In genomic region chr17:15354006-15354405, GRCm38 (mm10) we compare ENCODE assay signal across 22 mouse cellular contexts. TPM values are rescaled to one million over a fixed set of nuclear protein-coding genes. Genes with fewer than 3 reads are reported as not detected.
DNase-seq lines count a peak whose midpoint lies in the region; ATAC-seq lines count a peak whose summit lies in the region.
"Had no signal": no experiment of that assay in that cellular context is flagged by ENCODE, and none has a peak within 500 bp of the region (broad histone marks: within the 10 kb centered on the region; RNA-seq: fewer than 3 reads in every experiment).

No protein-coding gene starts in this region.

- H3K4me1 ChIP-seq in forebrain, embryonic 11.5 days (replicated peaks; ENCODE audit: control insufficient read depth, insufficient read depth, low read length) = no peaks in the 10 kb centered on the region
- no peaks in the 10 kb centered on the region for H3K4me1 ChIP-seq in forebrain, embryonic 16.5 days (replicated peaks; ENCODE audit: control insufficient read depth, insufficient read depth, low read length)
- H3K4me1 ChIP-seq: embryonic facial prominence, embryonic 10.5 days; embryonic facial prominence, embryonic 12.5 days; forebrain, embryonic 12.5 days had no signal

- H3K9ac ChIP-seq in forebrain, embryonic 11.5 days (ENCODE audit: low read length) = no peak overlapping the region
- no peak overlapping the region for H3K9ac ChIP-seq in forebrain, embryonic 16.5 days (replicated peaks; ENCODE audit: low read depth, low read length)
- H3K9ac ChIP-seq: embryonic facial prominence, embryonic 12.5 days; forebrain, embryonic 12.5 days; forebrain, postnatal 0 days had no signal

- H3K27ac ChIP-seq in forebrain, embryonic 11.5 days (ENCODE audit: low read depth, low read length) = no peak overlapping the region
- no peak overlapping the region for H3K27ac ChIP-seq in forebrain, embryonic 16.5 days (ENCODE audit: low read length)
- H3K27ac ChIP-seq: embryonic facial prominence, embryonic 10.5 days; embryonic facial prominence, embryonic 12.5 days; forebrain, embryonic 12.5 days had no signal

- H3K27me3 ChIP-seq in forebrain, embryonic 11.5 days (ENCODE audit: control insufficient read depth, insufficient read depth, low read length) = no peaks in the 10 kb centered on the region
- no peaks in the 10 kb centered on the region for H3K27me3 ChIP-seq in forebrain, embryonic 16.5 days (replicated peaks; ENCODE audit: control insufficient read depth, insufficient read depth, low read length)
- H3K27me3 ChIP-seq: embryonic facial prominence, embryonic 12.5 days; forebrain, embryonic 12.5 days; Patski had no signal

- no peak overlapping the region for H3K4me3 ChIP-seq in forebrain, embryonic 11.5 days (ENCODE audit: low read depth, low read length)
- H3K4me3 ChIP-seq in forebrain, embryonic 16.5 days (replicated peaks; ENCODE audit: low read length) = no peak overlapping the region
- H3K4me3 ChIP-seq: embryonic facial prominence, embryonic 10.5 days; embryonic facial prominence, embryonic 12.5 days; forebrain, embryonic 12.5 days had no signal

- DNase-seq in forebrain, embryonic 11.5 days (ENCODE audit: low spot score) = peak; percentile 17
- peak; percentile 43 for DNase-seq in heart, adult 11 months
- DNase-seq in heart, postnatal 14 days = no peak
- peak; percentile 62 for DNase-seq in brain, adult 2 months (ENCODE audit: low read depth, low spot score)
- DNase-seq: adrenal gland, adult 8-10 months; adrenal gland, postnatal 14 days; adrenal gland, postnatal 36 days; cerebellum, adult 11 months; cerebellum, adult 18-20 months; cerebellum, adult 8-10 months; cerebellum, adult 9-11 months; cerebellum, postnatal 14 days; forebrain, postnatal 0 days had no signal

- H3K4me2 ChIP-seq in forebrain, embryonic 11.5 days (ENCODE audit: low read depth, low read length, severe bottlenecking) = no peak overlapping the region
- H3K4me2 ChIP-seq in forebrain, embryonic 16.5 days (ENCODE audit: low read length) = no peak overlapping the region
- H3K4me2 ChIP-seq: embryonic facial prominence, embryonic 12.5 days; forebrain, embryonic 12.5 days had no signal

- H3K9me3 ChIP-seq in forebrain, embryonic 11.5 days (ENCODE audit: control insufficient read depth, low read length) = no peaks in the 10 kb centered on the region
- H3K9me3 ChIP-seq in forebrain, embryonic 16.5 days (ENCODE audit: control insufficient read depth, low read length) = no peaks in the 10 kb centered on the region
- H3K9me3 ChIP-seq: embryonic facial prominence, embryonic 10.5 days; embryonic facial prominence, embryonic 12.5 days; forebrain, embryonic 12.5 days; G1E had no signal

- ATAC-seq in forebrain, embryonic 11.5 days (replicated peaks; ENCODE audit: low FRiP score) = no peak
- ATAC-seq in forebrain, embryonic 16.5 days = no peak
- ATAC-seq: activated CD4-positive, CD25-positive, alpha-beta regulatory T cell, adult 4 months; CD4-positive, CD25-positive, alpha-beta regulatory T cell, adult 4 months; forebrain, embryonic 14.5 days; forebrain, postnatal 0 days had no signal

- intact Hi-C loops in heart, postnatal 14 days (cut with DNase I) = no loop called here

- 80% methylated on average over 2 of the region's 2 CpGs for WGBS in forebrain, embryonic 11.5 days
- 89% methylated on average over 2 of the region's 2 CpGs for WGBS in forebrain, embryonic 16.5 days

- no peaks in the 10 kb centered on the region for H3K36me3 ChIP-seq in forebrain, embryonic 11.5 days (ENCODE audit: control insufficient read depth, insufficient read depth, low read length)
- H3K36me3 ChIP-seq in forebrain, embryonic 16.5 days (ENCODE audit: control insufficient read depth, insufficient read depth) = no peaks in the 10 kb centered on the region
- H3K36me3 ChIP-seq: embryonic facial prominence, embryonic 10.5 days; embryonic facial prominence, embryonic 12.5 days; forebrain, embryonic 12.5 days; G1E had no signal

RNA-seq across cellular contexts. Expression of gene Dll1, which starts 22.7 kb away (rescaled TPM):
- polyA plus RNA-seq in forebrain, embryonic 11.5 days (2014; fragmentation: Nextera tagmentation; extraction: Ambion mirVana) = 84.7 and 97.4 TPM in 2 replicates
- 28.9 and 30.7 TPM in 2 replicates for polyA plus RNA-seq in forebrain, embryonic 16.5 days (2015; fragmentation: Nextera tagmentation; extraction: Ambion mirVana)
- total RNA-seq in heart, postnatal 14 days (2021) = 1 to 10 TPM; 7.9 to 9.0 TPM
- total RNA-seq: G1E had no signal
- polyA plus RNA-seq: G1E had no signal

RNA-seq across cellular contexts. Expression of gene Fam120b, which starts 42.0 kb away (rescaled TPM):
- polyA plus RNA-seq in forebrain, embryonic 11.5 days (2014; fragmentation: Nextera tagmentation; extraction: Ambion mirVana) = 32.7 and 33.6 TPM in 2 replicates
- 52.8 and 52.9 TPM in 2 replicates for polyA plus RNA-seq in forebrain, embryonic 16.5 days (2015; fragmentation: Nextera tagmentation; extraction: Ambion mirVana)
- 10 to 100 TPM; 10.9 to 11.2 TPM for total RNA-seq in heart, postnatal 14 days (2021)

Comparison
In these comparisons a context has a peak if more than half of its experiments do, and no peak if none do; other contexts are left out.
1. DNase-seq: peak in forebrain, embryonic 11.5 days (single experiment), heart, adult 11 months (single experiment) and brain, adult 2 months (single experiment); none in heart, postnatal 14 days (0 of 2).